Mouse (Mus musculus): Measurements from ENCODE around the gene Iffo2. TPM values are rescaled to one million over a fixed set of nuclear protein-coding genes. Genes with fewer than 3 reads are reported as not detected.

The Iffo2 gene
- polyA plus RNA-seq, 1 experiment, result 11.0 TPM

DNA sequence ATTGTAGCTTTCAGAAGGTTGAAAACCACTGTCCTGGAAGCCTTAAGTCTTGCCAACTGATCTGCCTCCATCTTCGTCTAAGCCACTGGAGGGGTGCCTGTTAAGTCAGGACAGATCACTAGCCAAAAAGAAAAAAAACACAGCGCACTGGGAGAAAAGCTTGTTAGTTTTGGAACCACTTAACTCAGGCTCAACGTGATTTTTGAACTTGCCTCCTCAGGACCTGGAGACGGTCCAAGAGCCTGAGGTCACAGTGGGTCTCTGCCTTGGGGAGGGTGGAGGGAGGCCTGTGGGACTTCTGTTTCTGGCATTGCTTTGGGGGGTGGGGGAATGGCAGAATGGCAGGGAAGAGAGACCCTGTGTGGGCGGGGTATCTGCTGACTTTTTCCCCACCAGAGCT, 100.8 kb downstream of the Iffo2 start:
- peak; percentile 20 for DNase-seq (ENCODE audit: low read depth)
- TF ChIP-seq CTCF (IDR thresholded peaks at IDR 0.05; ENCODE audit: borderline replicate concordance, extremely low read depth, insufficient read depth, insufficient read length), result no peak
- TF ChIP-seq POLR2A (IDR thresholded peaks at IDR 0.05; ENCODE audit: borderline replicate concordance, extremely low read depth, insufficient read depth, insufficient read length, poor library complexity, severe bottlenecking), result no peak

GRCm38 (mm10) chr4:139631569-139632253, 101.4 kb downstream of the Iffo2 start:
- no peak for TF ChIP-seq POLR2A (IDR thresholded peaks at IDR 0.05; ENCODE audit: borderline replicate concordance, extremely low read depth, insufficient read depth, insufficient read length, poor library complexity, severe bottlenecking)
- no peak for TF ChIP-seq CTCF (IDR thresholded peaks at IDR 0.05; ENCODE audit: borderline replicate concordance, extremely low read depth, insufficient read depth, insufficient read length)
- DNase-seq (ENCODE audit: low read depth), result no peak

DNA sequence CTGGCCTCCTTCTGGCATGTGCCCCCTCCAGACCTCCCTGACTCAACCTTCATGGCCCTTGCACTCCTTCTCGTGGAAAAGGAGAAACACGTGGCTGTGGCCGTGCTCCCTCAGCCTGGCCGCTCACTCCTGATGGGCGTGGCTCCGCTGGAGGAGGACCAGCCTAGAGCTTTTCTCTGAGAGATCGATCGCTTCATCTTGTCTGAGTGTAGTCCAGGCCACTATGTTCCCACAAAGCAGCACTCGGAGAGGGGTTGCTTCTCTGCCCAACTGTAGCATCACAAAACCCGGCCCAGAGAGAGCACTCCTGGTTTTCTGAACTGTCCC, 101.9 kb downstream of the Iffo2 start:
- no peak for DNase-seq (ENCODE audit: low read depth)
- no peak for TF ChIP-seq POLR2A (IDR thresholded peaks at IDR 0.05; ENCODE audit: borderline replicate concordance, extremely low read depth, insufficient read depth, insufficient read length, poor library complexity, severe bottlenecking)
- no peak for TF ChIP-seq CTCF (IDR thresholded peaks at IDR 0.05; ENCODE audit: borderline replicate concordance, extremely low read depth, insufficient read depth, insufficient read length)

- DNase-seq (ENCODE audit: low read depth), result peak; percentile 70
- peak; percentile 99 for TF ChIP-seq CTCF (IDR thresholded peaks at IDR 0.05; ENCODE audit: borderline replicate concordance, extremely low read depth, insufficient read depth, insufficient read length)
- no peak for TF ChIP-seq POLR2A (IDR thresholded peaks at IDR 0.05; ENCODE audit: borderline replicate concordance, extremely low read depth, insufficient read depth, insufficient read length, poor library complexity, severe bottlenecking)
These were observed 106.0 kb downstream of the Iffo2 start for GRCm38 (mm10) chr4:139636373-139636772.

DNA sequence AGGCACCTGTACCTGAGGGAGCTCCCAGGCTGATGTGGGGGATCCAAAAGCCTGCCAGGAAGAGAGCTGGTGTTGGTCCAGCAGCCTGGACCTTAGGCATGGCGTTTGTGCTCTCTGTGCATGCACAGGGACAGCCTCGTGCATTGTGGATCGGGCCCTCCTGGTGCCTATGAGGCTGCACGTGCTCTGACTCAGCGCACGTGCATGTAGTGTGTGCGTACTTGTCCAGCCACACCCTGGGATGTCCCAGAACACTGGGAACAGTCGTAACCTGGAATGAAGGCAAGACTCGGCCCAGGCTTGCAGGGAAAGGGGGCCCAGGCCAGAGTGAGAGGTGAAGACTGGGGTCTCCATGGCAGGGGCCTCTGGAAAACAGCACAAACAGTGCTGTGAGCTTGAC, 107.5 kb downstream of the Iffo2 start:
- no peak for DNase-seq (ENCODE audit: low read depth)
- TF ChIP-seq CTCF (IDR thresholded peaks at IDR 0.05; ENCODE audit: borderline replicate concordance, extremely low read depth, insufficient read depth, insufficient read length) (no peak), POLR2A (IDR thresholded peaks at IDR 0.05; ENCODE audit: borderline replicate concordance, extremely low read depth, insufficient read depth, insufficient read length, poor library complexity, severe bottlenecking) (no peak)

DNA sequence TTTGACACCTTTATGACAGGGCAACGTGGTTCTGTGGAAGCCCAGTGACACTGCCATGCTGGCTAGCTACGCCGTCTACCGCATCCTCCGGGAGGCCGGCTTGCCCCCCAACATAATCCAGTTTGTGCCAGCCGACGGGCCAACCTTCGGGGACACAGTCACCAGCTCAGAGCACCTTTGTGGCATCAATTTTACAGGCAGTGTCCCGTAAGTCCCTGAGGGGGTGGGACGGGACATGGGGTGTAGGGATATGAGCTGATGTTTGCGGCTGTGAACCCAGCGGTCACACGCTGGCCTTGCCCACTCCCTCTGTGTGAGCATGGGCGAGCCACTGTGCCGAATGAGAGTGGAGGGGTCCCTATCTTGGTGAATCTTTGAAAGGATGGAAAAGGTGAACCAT, 108.0 kb downstream of the Iffo2 start:
- DNase-seq (ENCODE audit: low read depth), result no peak
- TF ChIP-seq POLR2A (IDR thresholded peaks at IDR 0.05; ENCODE audit: borderline replicate concordance, extremely low read depth, insufficient read depth, insufficient read length, poor library complexity, severe bottlenecking) (no peak), CTCF (IDR thresholded peaks at IDR 0.05; ENCODE audit: borderline replicate concordance, extremely low read depth, insufficient read depth, insufficient read length) (no peak)

DNA sequence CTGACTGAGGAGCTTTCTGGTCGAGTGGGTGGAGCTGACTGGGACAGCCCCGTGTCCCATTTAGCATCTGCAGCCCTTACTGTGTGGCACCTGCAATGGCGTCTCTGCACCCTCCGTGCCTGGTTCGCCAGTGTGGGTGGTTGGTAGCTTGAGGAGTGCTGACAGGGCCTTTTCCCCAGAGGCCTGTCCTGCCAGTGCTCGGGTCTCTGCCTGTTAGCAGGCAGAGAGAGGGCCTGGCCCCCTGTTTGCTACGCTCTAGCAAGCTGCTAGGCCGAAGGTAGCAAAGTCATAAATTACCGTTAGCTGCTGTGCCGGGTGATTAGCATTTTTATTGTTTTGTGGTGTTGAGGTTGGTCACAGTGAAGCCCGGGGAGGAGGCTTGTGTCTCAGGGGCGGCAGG, 109.5 kb downstream of the Iffo2 start:
- TF ChIP-seq CTCF (IDR thresholded peaks at IDR 0.05; ENCODE audit: borderline replicate concordance, extremely low read depth, insufficient read depth, insufficient read length) (no peak), POLR2A (IDR thresholded peaks at IDR 0.05; ENCODE audit: borderline replicate concordance, extremely low read depth, insufficient read depth, insufficient read length, poor library complexity, severe bottlenecking) (no peak)
- DNase-seq (ENCODE audit: low read depth), result no peak

- TF ChIP-seq CTCF (IDR thresholded peaks at IDR 0.05; ENCODE audit: borderline replicate concordance, extremely low read depth, insufficient read depth, insufficient read length), result no peak
- TF ChIP-seq POLR2A (IDR thresholded peaks at IDR 0.05; ENCODE audit: borderline replicate concordance, extremely low read depth, insufficient read depth, insufficient read length, poor library complexity, severe bottlenecking), result no peak
- DNase-seq (ENCODE audit: low read depth), result no peak
These were observed 110.0 kb downstream of the Iffo2 start for GRCm38 (mm10) chr4:139640333-139640732.

DNA sequence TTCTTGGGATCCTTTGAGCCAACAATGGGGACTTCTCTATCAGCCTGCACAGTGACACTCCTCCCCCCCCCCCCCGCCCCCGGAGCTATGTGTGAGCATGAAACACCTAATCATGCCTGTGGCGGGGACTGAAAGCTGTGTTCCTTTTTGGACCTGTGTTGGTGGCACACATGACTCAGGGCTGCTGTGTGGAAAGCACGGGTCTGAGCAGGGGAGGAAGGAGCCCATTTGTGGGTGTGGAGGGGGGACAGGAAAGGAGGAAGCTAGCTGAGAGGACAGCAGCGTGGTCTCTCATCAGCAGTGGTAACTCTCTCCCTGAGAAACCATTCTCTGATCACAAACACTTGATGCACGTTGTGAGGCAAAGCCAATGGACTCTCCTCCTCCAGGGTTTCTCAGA, 110.4 kb downstream of the Iffo2 start:
- no peak for DNase-seq (ENCODE audit: low read depth)
- TF ChIP-seq CTCF (IDR thresholded peaks at IDR 0.05; ENCODE audit: borderline replicate concordance, extremely low read depth, insufficient read depth, insufficient read length) (no peak), POLR2A (IDR thresholded peaks at IDR 0.05; ENCODE audit: borderline replicate concordance, extremely low read depth, insufficient read depth, insufficient read length, poor library complexity, severe bottlenecking) (no peak)

- peak; percentile 76 for DNase-seq (ENCODE audit: low read depth)
- no peak for TF ChIP-seq CTCF (IDR thresholded peaks at IDR 0.05; ENCODE audit: borderline replicate concordance, extremely low read depth, insufficient read depth, insufficient read length)
- no peak for TF ChIP-seq POLR2A (IDR thresholded peaks at IDR 0.05; ENCODE audit: borderline replicate concordance, extremely low read depth, insufficient read depth, insufficient read length, poor library complexity, severe bottlenecking)
These were observed 111.6 kb downstream of the Iffo2 start for GRCm38 (mm10) chr4:139641829-139642425.

- peak; percentile 87 for DNase-seq (ENCODE audit: low read depth)
- no peak for TF ChIP-seq POLR2A (IDR thresholded peaks at IDR 0.05; ENCODE audit: borderline replicate concordance, extremely low read depth, insufficient read depth, insufficient read length, poor library complexity, severe bottlenecking)
- peak; percentile 99 for TF ChIP-seq CTCF (IDR thresholded peaks at IDR 0.05; ENCODE audit: borderline replicate concordance, extremely low read depth, insufficient read depth, insufficient read length)
These were observed 113.6 kb downstream of the Iffo2 start for GRCm38 (mm10) chr4:139643972-139644371.

DNA sequence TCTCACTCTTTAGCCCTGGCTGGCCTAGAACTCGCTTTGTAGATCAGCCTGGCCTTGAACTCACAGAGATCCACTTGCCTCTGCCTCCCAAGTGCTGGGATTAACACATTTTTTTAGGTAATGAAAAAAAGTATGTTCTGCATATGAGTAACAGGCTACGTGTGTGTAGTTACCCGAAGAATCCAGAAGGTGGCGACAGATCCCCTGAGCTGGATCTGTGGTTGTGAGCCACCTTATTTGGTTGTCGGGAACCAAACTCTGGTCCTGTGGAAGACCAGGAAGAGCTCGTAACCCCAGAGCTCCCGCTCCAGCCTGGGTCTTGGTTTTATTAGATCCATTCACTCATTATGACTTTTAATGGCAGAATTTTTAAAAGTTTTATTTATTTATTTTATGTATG, 116.6 kb downstream of the Iffo2 start:
- no peak for DNase-seq (ENCODE audit: low read depth)
- TF ChIP-seq CTCF (IDR thresholded peaks at IDR 0.05; ENCODE audit: borderline replicate concordance, extremely low read depth, insufficient read depth, insufficient read length) (peak; percentile 53; the same call in 1 of the 2 replicates), POLR2A (IDR thresholded peaks at IDR 0.05; ENCODE audit: borderline replicate concordance, extremely low read depth, insufficient read depth, insufficient read length, poor library complexity, severe bottlenecking) (no peak)

All from brain, embryonic 14.5 days (tissue).